Mouse (Mus musculus) testis, adult 2 months (tissue): ENCODE measurements around the gene Runx2.

Source experiments
- CTCF ChIP-seq: fragments of 200-500 bp; IDR thresholded peaks from 2 replicates; pipeline ENCODE4 v1.5.1; 2012; ENCODE audit warnings: low read depth, mild to moderate bottlenecking, inconsistent platforms, low read length, moderate library complexity; ENCODE audit not compliant: control insufficient read depth, insufficient read depth, insufficient replicate concordance
- POLR2A ChIP-seq: fragments of 200-500 bp; IDR thresholded peaks from 2 replicates; pipeline ENCODE4 v1.6.1; 2012; ENCODE audit warnings: low read depth, mild to moderate bottlenecking, inconsistent platforms, low read length, moderate library complexity; ENCODE audit not compliant: control insufficient read depth

DNA sequence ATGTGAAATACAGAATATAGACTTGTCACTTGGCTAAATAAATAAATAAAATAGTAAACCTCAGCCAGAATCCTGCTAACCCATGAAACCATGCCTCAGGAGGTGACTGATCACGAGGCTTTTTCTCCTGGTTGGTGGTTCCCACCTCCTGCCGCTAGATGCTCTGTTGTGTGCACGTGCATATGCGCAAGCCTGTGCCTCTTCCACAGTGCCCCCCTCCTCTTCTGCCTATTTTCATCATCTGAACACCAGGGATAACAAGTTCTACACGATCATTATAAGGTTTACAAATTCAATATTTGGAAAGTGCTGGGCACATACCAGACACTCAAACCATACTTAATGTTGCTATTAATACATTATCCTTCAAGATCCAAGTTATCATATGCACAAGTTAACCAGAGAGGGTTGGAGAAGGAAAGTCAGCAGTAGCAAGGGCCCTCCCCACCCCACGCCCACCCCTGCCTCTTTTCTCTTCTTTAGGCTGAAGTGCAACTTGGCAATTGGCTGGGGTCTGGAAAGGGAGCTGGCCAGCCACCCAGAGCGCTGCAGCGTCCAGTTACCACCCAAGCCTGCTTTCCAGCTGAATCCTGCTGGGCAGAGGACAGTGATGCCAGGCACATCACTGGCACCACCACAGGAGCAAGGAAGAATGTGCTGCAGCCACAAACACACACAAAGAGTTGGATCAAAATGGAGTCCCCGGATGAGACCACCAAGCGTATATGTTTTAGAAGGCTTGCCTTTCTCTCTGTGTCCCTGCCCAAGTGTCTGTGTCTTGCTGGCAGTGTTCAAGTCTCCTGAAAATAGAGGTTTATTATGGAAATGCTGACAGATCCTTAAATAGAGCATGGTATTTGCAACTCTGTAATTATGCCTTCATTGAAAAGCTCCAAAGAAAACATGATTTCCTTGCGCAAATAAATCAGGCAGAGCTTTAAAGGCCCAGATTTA is 294.2 kb downstream of the Runx2 start:
- no peak for TF ChIP-seq CTCF
- TF ChIP-seq POLR2A: no peak
